Comparison of ENCODE assay signal across 18 mouse cellular contexts in the genomic region with DNA sequence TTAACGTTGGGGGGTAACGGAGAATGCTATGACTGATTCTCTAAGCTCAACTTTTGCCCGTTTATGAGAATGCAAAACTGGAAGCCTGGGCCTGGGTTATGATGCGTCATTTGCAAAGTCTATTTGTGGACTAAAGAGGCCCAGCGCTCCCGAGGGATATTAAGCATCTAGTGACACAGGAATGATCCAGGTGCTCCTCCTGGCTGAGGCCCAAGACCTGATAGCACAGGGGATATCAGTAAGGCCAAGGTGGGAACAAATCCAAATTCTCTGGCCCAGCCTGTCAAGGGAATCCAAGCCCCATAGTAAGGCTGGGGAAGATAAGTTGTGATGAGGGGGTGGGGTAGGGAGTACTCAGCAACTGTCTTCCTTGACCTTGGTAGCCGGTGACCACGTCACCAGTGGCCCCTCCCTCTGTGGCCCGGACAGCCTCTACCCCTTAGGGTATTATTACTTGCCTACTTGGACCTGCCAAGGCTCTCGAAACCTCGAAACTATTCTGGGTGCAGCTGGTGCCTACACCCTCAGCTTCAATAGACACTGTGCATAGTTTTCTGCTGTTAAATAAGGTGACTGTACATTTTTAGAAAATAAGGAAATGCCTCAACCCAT. TPM values are rescaled to one million over a fixed set of nuclear protein-coding genes. Genes with fewer than 3 reads are reported as not detected.
DNase-seq lines count a peak whose midpoint lies in the region; ATAC-seq and TF ChIP-seq lines count a peak whose summit lies in the region.
"Had no signal": no experiment of that assay in that cellular context is flagged by ENCODE, and none has a peak within 500 bp of the region (broad histone marks: within the 10 kb centered on the region; RNA-seq: fewer than 3 reads in every experiment).

No protein-coding gene starts in this region.

- H3K4me1 ChIP-seq in embryonic facial prominence, embryonic 13.5 days: 0 out of 2 replicates have a peak, but pooled peaks cover 7% of the 10 kb centered on the region
- no peaks in the 10 kb centered on the region for H3K4me1 ChIP-seq in embryonic facial prominence, embryonic 10.5 days
- H3K4me1 ChIP-seq in kidney, embryonic 15.5 days: peaks cover 7% of the 10 kb centered on the region
- H3K4me1 ChIP-seq in kidney, adult 2 months (ENCODE audit: control insufficient read depth, insufficient read depth, low read length): no peaks in the 10 kb centered on the region
- H3K4me1 ChIP-seq in intestine, embryonic 16.5 days (ENCODE audit: control insufficient read depth, insufficient read depth, low read length): peaks cover 10% of the 10 kb centered on the region; the same call in 1 of the 2 replicates
- H3K4me1 ChIP-seq: megakaryocyte, embryonic 14.5 days had no signal

- H3K4me2 ChIP-seq in embryonic facial prominence, embryonic 13.5 days: no peak overlapping the region
- H3K4me2 ChIP-seq in kidney, embryonic 15.5 days: no peak overlapping the region
- no peak overlapping the region for H3K4me2 ChIP-seq in intestine, embryonic 16.5 days (ENCODE audit: low read depth, low read length)
- H3K4me2 ChIP-seq: lung, embryonic 15.5 days had no signal

- WGBS in embryonic facial prominence, embryonic 13.5 days: 69% methylated on average over 11 of the region's 11 CpGs
- 83% methylated on average over 11 of the region's 11 CpGs for WGBS in embryonic facial prominence, embryonic 10.5 days
- 68% methylated on average over 11 of the region's 11 CpGs for WGBS in kidney, embryonic 15.5 days
- 66% methylated on average over 11 of the region's 11 CpGs for WGBS in kidney, adult 2 months
- 63% methylated on average over 11 of the region's 11 CpGs for WGBS in intestine, embryonic 16.5 days

- TF ChIP-seq POLR2A in kidney, adult 2 months (IDR thresholded peaks at IDR 0.05; ENCODE audit: low read depth, low read length): no peak

- no peak for DNase-seq in embryonic facial prominence, embryonic 10.5 days (ENCODE audit: low spot score)
- no peak for DNase-seq in kidney, adult 2 months
- DNase-seq in R1 (ENCODE audit: low read depth, low spot score): peak; percentile 67
- no peak for DNase-seq in layer of hippocampus, postnatal 10 days (ENCODE audit: low spot score in 2 of 2)
- no peak for DNase-seq in thymus, postnatal 14 days
- DNase-seq: B cell, adult 2 months; right cerebral cortex, postnatal 25 days had no signal

- H3K27ac ChIP-seq in embryonic facial prominence, embryonic 13.5 days: peak overlapping the region; percentile 39; the same call in 1 of the 2 replicates
- H3K27ac ChIP-seq in embryonic facial prominence, embryonic 10.5 days (replicated peaks): no peak overlapping the region
- H3K27ac ChIP-seq in kidney, embryonic 15.5 days: peak overlapping the region; percentile 47
- H3K27ac ChIP-seq in kidney, adult 2 months (ENCODE audit: insufficient read depth, low read depth, low read length): no peak overlapping the region
- H3K27ac ChIP-seq in intestine, embryonic 16.5 days (ENCODE audit: low read length): no peak overlapping the region

- H3K27me3 ChIP-seq in embryonic facial prominence, embryonic 13.5 days: no peaks in the 10 kb centered on the region
- no peaks in the 10 kb centered on the region for H3K27me3 ChIP-seq in embryonic facial prominence, embryonic 10.5 days (replicated peaks; ENCODE audit: low read depth, poor library complexity, severe bottlenecking)
- H3K27me3 ChIP-seq in kidney, embryonic 15.5 days: no peaks in the 10 kb centered on the region
- H3K27me3 ChIP-seq in kidney, adult 2 months (replicated peaks; ENCODE audit: control insufficient read depth, insufficient read depth, low read length): no peaks in the 10 kb centered on the region
- no peaks in the 10 kb centered on the region for H3K27me3 ChIP-seq in intestine, embryonic 16.5 days (replicated peaks; ENCODE audit: control insufficient read depth, insufficient read depth, low read length)
- H3K27me3 ChIP-seq: lung, embryonic 15.5 days; megakaryocyte, embryonic 14.5 days had no signal

- no peaks in the 10 kb centered on the region for H3K36me3 ChIP-seq in embryonic facial prominence, embryonic 13.5 days
- H3K36me3 ChIP-seq in embryonic facial prominence, embryonic 10.5 days (replicated peaks): no peaks in the 10 kb centered on the region
- H3K36me3 ChIP-seq in kidney, embryonic 15.5 days: no peaks in the 10 kb centered on the region
- no peaks in the 10 kb centered on the region for H3K36me3 ChIP-seq in kidney, adult 2 months (ENCODE audit: control insufficient read depth, insufficient read depth, low read length)
- H3K36me3 ChIP-seq in intestine, embryonic 16.5 days (ENCODE audit: control insufficient read depth, insufficient read depth, low read length): no peaks in the 10 kb centered on the region
- H3K36me3 ChIP-seq: lung, embryonic 15.5 days had no signal

- no peak for TF ChIP-seq CTCF in kidney, adult 2 months (conservative IDR thresholded peaks at IDR 0.05; ENCODE audit: insufficient read depth, insufficient read length, low read depth, low read length)

- H3K9ac ChIP-seq in embryonic facial prominence, embryonic 13.5 days: no peak overlapping the region
- H3K9ac ChIP-seq in kidney, embryonic 15.5 days: no peak overlapping the region
- no peak overlapping the region for H3K9ac ChIP-seq in intestine, embryonic 16.5 days (ENCODE audit: low read depth, low read length)
- H3K9ac ChIP-seq: lung, embryonic 15.5 days had no signal

- H3K4me3 ChIP-seq in embryonic facial prominence, embryonic 13.5 days: no peak overlapping the region
- H3K4me3 ChIP-seq in embryonic facial prominence, embryonic 10.5 days: no peak overlapping the region
- no peak overlapping the region for H3K4me3 ChIP-seq in kidney, embryonic 15.5 days (replicated peaks)
- no peak overlapping the region for H3K4me3 ChIP-seq in kidney, adult 2 months (ENCODE audit: insufficient read depth, low read depth, low read length)
- H3K4me3 ChIP-seq in intestine, embryonic 16.5 days (ENCODE audit: low read length): no peak overlapping the region
- H3K4me3 ChIP-seq: erythroblast, embryonic 14.5 days; lung, embryonic 15.5 days; megakaryocyte, embryonic 14.5 days had no signal

- peaks cover 5% of the 10 kb centered on the region; the same call in 1 of the 2 replicates for H3K9me3 ChIP-seq in embryonic facial prominence, embryonic 13.5 days
- H3K9me3 ChIP-seq in embryonic facial prominence, embryonic 10.5 days: peaks cover 3% of the 10 kb centered on the region; the same call in 1 of the 2 replicates
- H3K9me3 ChIP-seq in kidney, embryonic 15.5 days (replicated peaks): peaks cover 7% of the 10 kb centered on the region
- H3K9me3 ChIP-seq in intestine, embryonic 16.5 days (ENCODE audit: control insufficient read depth, low read length): peaks cover 6% of the 10 kb centered on the region; the same call in 1 of the 2 replicates
- H3K9me3 ChIP-seq: lung, embryonic 15.5 days had no signal

- no peak for ATAC-seq in embryonic facial prominence, embryonic 13.5 days (ENCODE audit: insufficient number of reproducible peaks, insufficient read depth, low FRiP score, low TSS enrichment, low read depth)
- no peak for ATAC-seq in kidney, embryonic 15.5 days (replicated peaks; ENCODE audit: low FRiP score)
- ATAC-seq in intestine, embryonic 16.5 days: peak; percentile 61
- ATAC-seq: inflammation-experienced regulatory T-cells, adult 6 months had no signal

RNA-seq across cellular contexts. Expression of a gene that starts 33.5 kb away (rescaled TPM):
- polyA plus RNA-seq in embryonic facial prominence, embryonic 13.5 days (2015; fragmentation: Nextera tagmentation; extraction: Ambion mirVana): not detected in 2 replicates
- polyA plus RNA-seq in embryonic facial prominence, embryonic 10.5 days (2016; fragmentation: Nextera tagmentation; extraction: Ambion mirVana): not detected in 2 replicates
- polyA plus RNA-seq in kidney, embryonic 15.5 days (2015; fragmentation: Nextera tagmentation; extraction: Ambion mirVana): not detected in 2 replicates
- polyA plus RNA-seq in kidney, adult 2 months (2012; rRNA removed): not detected in 2 replicates
- polyA plus RNA-seq in intestine, embryonic 16.5 days (2015; fragmentation: Nextera tagmentation; extraction: Ambion mirVana): not detected in 2 replicates
- not detected for total RNA-seq in layer of hippocampus, postnatal 10 days (2021)
- total RNA-seq: common myeloid progenitor, adult 5-6 weeks; hematopoietic stem cell, adult 5-6 weeks; layer of hippocampus, adult 18-20 months; left cerebral cortex, postnatal 10 days had no signal
- polyA plus RNA-seq: erythroblast, embryonic 14.5 days; inflammation-experienced regulatory T-cells, adult 6 months; lung, embryonic 15.5 days had no signal

RNA-seq across cellular contexts. Expression of a gene that starts 39.8 kb away (rescaled TPM):
- 3.2 and 3.4 TPM in 2 replicates for polyA plus RNA-seq in embryonic facial prominence, embryonic 13.5 days (2015; fragmentation: Nextera tagmentation; extraction: Ambion mirVana)
- 2.1 and 2.5 TPM in 2 replicates for polyA plus RNA-seq in embryonic facial prominence, embryonic 10.5 days (2016; fragmentation: Nextera tagmentation; extraction: Ambion mirVana)
- polyA plus RNA-seq in kidney, embryonic 15.5 days (2015; fragmentation: Nextera tagmentation; extraction: Ambion mirVana): 2.0 and 2.1 TPM in 2 replicates
- 3.2 and 3.5 TPM in 2 replicates for polyA plus RNA-seq in kidney, adult 2 months (2012; rRNA removed)
- polyA plus RNA-seq in intestine, embryonic 16.5 days (2015; fragmentation: Nextera tagmentation; extraction: Ambion mirVana): 0.89 TPM in 2 replicates
- total RNA-seq in layer of hippocampus, postnatal 10 days (2021): 1 to 10 TPM; 2.8 to 3.0 TPM
- total RNA-seq: common myeloid progenitor, adult 5-6 weeks; hematopoietic stem cell, adult 5-6 weeks had no signal
- polyA plus RNA-seq: erythroblast, embryonic 14.5 days; inflammation-experienced regulatory T-cells, adult 6 months had no signal

Comparison
In these comparisons a context has a peak if more than half of its experiments do, and no peak if none do; other contexts are left out.
1. H3K27ac ChIP-seq: peak in embryonic facial prominence, embryonic 13.5 days (single experiment) and kidney, embryonic 15.5 days (single experiment); none in embryonic facial prominence, embryonic 10.5 days (single experiment), kidney, adult 2 months (single experiment) and intestine, embryonic 16.5 days (single experiment).